Mouse (Mus musculus): ENCODE data around the gene H2afz. TPM values are rescaled to one million over a fixed set of nuclear protein-coding genes. Genes with fewer than 3 reads are reported as not detected.
A peak's percentile ranks its signal among the peaks of the same experiment; 100 is the strongest.

The H2afz gene
- polyA plus RNA-seq, 1 experiment from 2014 or later = 3,095 TPM

DNA sequence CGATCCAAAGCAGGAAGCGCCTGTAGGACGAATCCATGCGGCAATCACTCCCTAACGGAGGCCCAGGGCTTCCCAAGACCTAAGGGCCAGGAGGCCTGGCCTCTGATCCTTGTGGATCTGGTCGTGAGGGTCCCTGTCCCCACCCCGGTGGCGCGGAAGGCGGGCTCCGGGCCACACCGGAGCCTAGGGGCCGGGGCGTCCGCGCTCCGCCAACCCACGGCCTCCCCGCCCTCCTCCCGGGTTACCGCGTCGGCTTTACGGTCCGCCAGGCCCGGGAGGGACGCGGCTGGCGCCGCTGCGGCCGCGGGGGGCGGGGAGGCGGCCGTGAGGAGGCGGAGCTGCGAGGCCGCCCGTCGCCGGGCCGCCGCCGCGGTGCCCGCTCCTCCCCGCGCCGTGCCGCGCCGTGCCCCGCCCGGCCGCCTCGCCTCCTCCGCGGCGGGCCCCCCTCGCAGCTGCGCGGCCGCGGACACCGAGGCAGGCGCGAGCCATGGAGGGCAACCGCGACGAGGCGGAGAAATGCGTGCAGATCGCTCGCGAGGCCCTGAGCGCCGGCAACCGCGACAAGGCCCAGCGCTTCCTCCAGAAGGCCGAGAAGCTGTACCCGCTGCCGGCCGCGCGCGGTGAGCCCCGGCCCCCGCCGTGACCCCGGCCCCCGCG, 3.3 kb downstream of the H2afz start, which contains the start of gene Dnajb14:
Dnajb14 (plus strand) TSS at position 239 of the 657 bp plus-strand sequence.
- WGBS = 3% methylated on average over 94 of the region's 94 CpGs
- DNase-seq (ENCODE audit: low spot score) = peak; percentile 78
- Histone ChIP-seq H3K27ac (peak within 1 kb of the TSS; percentile 97), H3K27me3 (ENCODE audit: insufficient read depth, poor library complexity, severe bottlenecking) (no peaks in the 10 kb centered on the region), H3K36me3 (peaks cover 11% of the 10 kb centered on the region), H3K9me3 (no peaks in the 10 kb centered on the region), H3K4me1 (replicated peaks) (peaks cover 33% of the 10 kb centered on the region), H3K4me3 (peak within 1 kb of the TSS; percentile 80)

DNA sequence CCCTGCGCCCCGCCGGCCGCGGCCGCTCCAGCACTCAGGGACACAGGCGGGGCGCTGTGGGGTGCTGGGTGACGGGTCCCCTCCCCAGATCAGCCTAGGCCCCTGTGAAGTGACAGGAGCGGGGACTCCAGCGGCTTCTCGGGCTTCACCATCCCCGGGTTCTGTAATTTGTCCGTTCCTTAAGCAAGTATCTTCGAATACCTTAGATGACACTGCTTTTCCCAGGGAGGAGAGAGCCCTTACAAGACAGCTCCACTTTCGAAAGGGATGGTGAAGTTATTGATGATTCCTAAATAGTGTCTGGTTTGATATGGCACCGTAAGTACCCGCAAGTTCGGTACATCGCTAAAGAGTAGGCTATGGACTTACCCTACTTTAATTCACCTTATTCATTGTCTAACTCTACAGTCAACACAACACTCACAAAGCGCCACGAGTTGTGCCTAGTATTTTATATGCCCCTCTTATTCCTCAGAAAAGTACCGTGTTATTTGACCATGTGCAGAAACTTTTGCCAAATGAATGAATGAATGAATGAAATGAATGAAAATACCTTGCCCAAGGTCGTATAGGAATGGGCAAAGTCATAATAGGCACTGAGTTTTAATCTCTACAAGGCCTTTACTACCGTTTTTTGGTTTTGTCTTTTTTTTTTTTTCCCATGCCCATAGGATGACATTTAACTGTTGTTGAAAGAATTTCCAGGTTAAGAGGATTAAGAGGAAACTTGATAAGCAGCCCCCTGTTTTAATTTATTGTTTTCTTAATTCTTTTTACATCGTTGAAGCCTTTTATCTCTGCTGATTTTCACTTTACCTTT, 4.0 kb downstream of the H2afz start:
- H3K27ac ChIP-seq = peak overlapping the region; percentile 97
- no peaks in the 10 kb centered on the region for H3K9me3 ChIP-seq
- DNase-seq (ENCODE audit: low spot score) = no peak
- H3K4me1 ChIP-seq (replicated peaks) = peaks cover 33% of the 10 kb centered on the region
- no peaks in the 10 kb centered on the region for H3K27me3 ChIP-seq (ENCODE audit: insufficient read depth, poor library complexity, severe bottlenecking)
- peaks cover 11% of the 10 kb centered on the region for H3K36me3 ChIP-seq
- 5% methylated on average over 26 of the region's 26 CpGs for WGBS
- H3K4me3 ChIP-seq = peak overlapping the region; percentile 80

DNA sequence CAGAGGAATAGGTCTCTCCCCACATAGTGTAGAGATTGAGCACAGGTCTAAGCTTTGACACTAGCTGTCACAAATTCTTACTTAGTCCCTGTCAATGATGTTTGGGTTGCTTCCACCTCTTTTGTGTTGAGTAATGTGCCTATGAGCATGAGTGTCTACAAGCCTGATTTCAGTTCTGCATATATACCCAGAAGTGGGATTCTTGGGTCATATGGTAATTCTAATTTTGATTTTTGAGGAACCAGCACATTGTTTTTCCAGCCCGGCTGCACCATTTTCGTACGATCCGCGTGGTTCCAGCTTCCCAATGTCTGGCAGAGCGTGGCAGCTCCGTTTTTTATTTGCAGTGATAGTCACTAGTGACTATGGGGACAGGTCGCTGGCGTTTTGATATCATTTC, 5.1 kb downstream of the H2afz start:
- H3K27me3 ChIP-seq (ENCODE audit: insufficient read depth, poor library complexity, severe bottlenecking) = no peaks in the 10 kb centered on the region
- H3K27ac ChIP-seq = no peak overlapping the region
- H3K4me3 ChIP-seq = no peak overlapping the region
- H3K9me3 ChIP-seq = no peaks in the 10 kb centered on the region
- WGBS = 93% methylated on average over 9 of the region's 9 CpGs
- no peak for DNase-seq (ENCODE audit: low spot score)
- peaks cover 27% of the 10 kb centered on the region for H3K4me1 ChIP-seq (replicated peaks)
- H3K36me3 ChIP-seq = peaks cover 16% of the 10 kb centered on the region

DNA sequence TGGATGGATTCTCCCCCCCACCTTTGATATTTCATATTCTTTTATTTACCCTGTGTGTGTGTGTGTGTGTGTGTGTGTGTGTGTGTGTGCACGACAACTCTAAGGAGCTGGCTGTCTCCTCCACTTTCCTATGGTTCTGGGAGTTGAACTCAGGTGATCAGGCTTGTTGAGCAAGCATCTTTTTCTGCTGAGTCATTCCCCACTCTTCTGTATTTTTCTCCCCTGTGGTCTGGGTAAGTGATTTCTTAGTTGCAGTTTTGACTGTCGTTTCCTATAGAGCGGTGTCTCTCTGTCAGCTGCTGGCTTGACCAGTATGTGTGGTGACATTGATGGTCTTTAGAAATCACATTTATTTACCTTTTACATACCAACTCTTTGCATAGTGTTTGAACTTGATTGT, 15.0 kb downstream of the H2afz start:
- H3K9me3 ChIP-seq = 0 out of 2 replicates have a peak, but pooled peaks cover 3% of the 10 kb centered on the region
- peaks cover 13% of the 10 kb centered on the region for H3K36me3 ChIP-seq
- 86% methylated on average over 3 of the region's 3 CpGs for WGBS
- H3K27me3 ChIP-seq (ENCODE audit: insufficient read depth, poor library complexity, severe bottlenecking) = no peaks in the 10 kb centered on the region
- no peak for DNase-seq (ENCODE audit: low spot score)
- no peaks in the 10 kb centered on the region for H3K4me1 ChIP-seq (replicated peaks)
- H3K27ac ChIP-seq = no peak overlapping the region
- H3K4me3 ChIP-seq = no peak overlapping the region

DNA sequence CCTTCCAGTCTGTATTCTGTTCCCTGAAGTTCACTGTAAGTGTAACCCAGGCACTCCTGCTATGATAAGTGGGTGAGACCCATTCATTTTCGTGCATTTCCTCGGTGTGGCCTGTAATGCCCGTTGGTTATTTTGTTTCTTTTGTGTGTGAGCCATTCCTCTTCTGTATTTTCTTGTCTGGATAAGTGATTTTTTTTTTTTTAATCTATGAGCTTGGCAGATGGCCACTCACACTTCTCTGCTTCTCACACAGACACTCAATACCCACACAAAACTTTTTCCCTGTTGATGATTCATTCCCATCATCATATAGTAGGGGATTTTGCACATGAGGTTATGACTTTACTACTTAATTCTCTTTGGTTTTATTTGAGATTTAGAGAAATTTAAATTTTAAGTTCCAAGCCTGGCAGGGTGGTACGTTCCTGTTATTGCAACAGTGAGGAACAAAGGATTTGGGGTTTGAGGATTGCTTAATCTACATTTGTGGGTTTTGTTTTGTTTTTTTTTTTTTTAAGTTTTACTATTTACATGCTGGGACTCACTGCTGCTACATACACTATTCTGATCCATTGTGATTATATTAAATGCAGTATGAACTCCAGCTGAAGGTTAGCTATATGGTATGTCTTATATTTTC, 15.9 kb downstream of the H2afz start:
- Histone ChIP-seq H3K27me3 (ENCODE audit: insufficient read depth, poor library complexity, severe bottlenecking) (no peaks in the 10 kb centered on the region), H3K9me3 (0 out of 2 replicates have a peak, but pooled peaks cover 3% of the 10 kb centered on the region), H3K27ac (no peak overlapping the region), H3K4me3 (no peak overlapping the region), H3K4me1 (replicated peaks) (no peaks in the 10 kb centered on the region), H3K36me3 (peaks cover 12% of the 10 kb centered on the region)
- DNase-seq (ENCODE audit: low spot score) = no peak
- WGBS = 90% methylated on average over 4 of the region's 4 CpGs

DNA sequence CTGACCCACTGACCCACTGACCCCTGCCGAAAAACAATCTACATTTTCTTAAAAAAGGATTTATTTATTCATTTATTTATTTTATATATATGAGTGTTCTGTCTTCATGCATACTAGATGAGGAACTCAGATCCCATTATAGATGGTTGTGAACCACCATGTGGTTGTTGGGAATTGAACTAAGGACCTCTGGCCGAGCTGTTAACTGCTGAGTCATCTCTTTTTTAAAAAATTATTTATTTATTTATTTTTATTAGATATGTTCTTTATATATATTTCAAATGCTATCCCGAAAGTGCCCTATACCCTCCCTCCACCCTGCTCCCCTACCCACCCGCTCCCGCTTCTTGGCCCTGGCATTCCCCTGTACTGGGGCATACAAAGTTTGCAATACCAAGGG, 16.8 kb downstream of the H2afz start:
- H3K36me3 ChIP-seq = peaks cover 9% of the 10 kb centered on the region
- no peak overlapping the region for H3K27ac ChIP-seq
- no peaks in the 10 kb centered on the region for H3K27me3 ChIP-seq (ENCODE audit: insufficient read depth, poor library complexity, severe bottlenecking)
- no peak for DNase-seq (ENCODE audit: low spot score)
- 94% methylated on average over 5 of the region's 5 CpGs for WGBS
- no peaks in the 10 kb centered on the region for H3K4me1 ChIP-seq (replicated peaks)
- 0 out of 2 replicates have a peak, but pooled peaks cover 3% of the 10 kb centered on the region for H3K9me3 ChIP-seq
- no peak overlapping the region for H3K4me3 ChIP-seq

DNA sequence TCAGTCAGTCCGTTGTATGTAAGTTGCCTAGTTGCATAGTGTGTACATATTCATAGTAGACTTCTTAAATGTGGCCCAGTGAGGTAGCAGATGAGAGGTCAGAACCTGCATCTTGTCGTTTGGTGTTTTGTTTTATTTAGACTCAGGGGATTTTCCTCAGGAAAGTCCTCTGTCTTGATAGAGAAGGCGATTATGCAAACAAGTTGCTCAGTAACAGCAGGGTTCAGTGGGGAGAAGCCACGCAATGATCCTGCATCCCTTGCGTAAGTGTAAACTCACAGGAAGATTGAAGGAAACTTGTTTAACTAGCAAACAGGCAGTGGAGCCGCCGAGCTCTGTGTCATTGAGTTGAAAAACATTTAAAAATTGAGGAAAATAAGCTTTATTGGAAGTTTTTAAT, 23.7 kb downstream of the H2afz start:
- Histone ChIP-seq H3K4me1 (replicated peaks) (no peaks in the 10 kb centered on the region), H3K4me3 (no peak overlapping the region), H3K36me3 (peaks cover 17% of the 10 kb centered on the region), H3K27me3 (ENCODE audit: insufficient read depth, poor library complexity, severe bottlenecking) (no peaks in the 10 kb centered on the region), H3K9me3 (no peaks in the 10 kb centered on the region), H3K27ac (no peak overlapping the region)
- WGBS = 71% methylated on average over 7 of the region's 7 CpGs
- no peak for DNase-seq (ENCODE audit: low spot score)

DNA sequence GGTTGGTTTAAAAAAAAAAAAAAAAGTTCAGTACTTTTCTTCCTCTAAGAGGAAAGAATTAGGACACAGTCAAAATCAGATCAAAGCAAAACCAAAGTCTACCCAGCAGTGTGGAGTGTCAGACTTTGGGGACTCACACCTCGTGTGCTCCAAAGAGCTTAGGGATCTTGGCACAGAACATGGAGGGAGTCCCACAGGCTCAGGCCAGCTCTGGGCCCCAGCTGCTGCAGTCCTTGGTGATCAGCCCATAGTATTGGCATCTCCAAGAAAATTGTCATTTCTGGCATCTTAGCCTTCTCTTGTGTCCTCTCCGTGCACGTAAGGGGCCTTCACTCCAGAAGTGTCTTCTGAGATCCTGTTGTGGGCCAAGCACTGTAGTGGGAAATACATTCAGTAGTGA, 26.8 kb downstream of the H2afz start:
- no peak for DNase-seq (ENCODE audit: low spot score)
- no peaks in the 10 kb centered on the region for H3K27me3 ChIP-seq (ENCODE audit: insufficient read depth, poor library complexity, severe bottlenecking)
- peaks cover 37% of the 10 kb centered on the region for H3K36me3 ChIP-seq
- 0 out of 2 replicates have a peak, but pooled peaks cover 4% of the 10 kb centered on the region for H3K9me3 ChIP-seq
- no peak overlapping the region for H3K4me3 ChIP-seq
- WGBS = 80% methylated on average over 3 of the region's 3 CpGs
- no peaks in the 10 kb centered on the region for H3K4me1 ChIP-seq (replicated peaks)
- no peak overlapping the region for H3K27ac ChIP-seq

DNA sequence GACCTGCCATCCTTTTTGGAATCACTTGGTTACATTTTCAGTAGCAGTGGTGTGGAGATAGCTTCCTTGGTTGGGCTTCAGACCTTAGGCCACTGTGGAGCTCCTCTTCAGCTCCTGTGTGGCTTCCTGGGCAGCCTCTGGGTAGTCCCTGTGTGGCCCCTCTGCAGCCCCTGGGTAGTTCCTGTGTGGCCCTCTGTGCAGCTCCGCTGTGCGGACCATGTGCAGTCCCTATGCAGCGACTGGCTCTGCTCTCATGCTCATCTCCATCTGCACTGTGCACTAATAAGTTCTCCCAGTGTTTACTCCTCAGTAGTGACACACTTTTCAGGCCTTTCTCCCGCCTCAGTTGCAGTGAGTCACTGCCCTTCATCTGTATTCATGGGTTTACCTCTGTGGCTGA, 27.8 kb downstream of the H2afz start:
- 93% methylated on average over 4 of the region's 4 CpGs for WGBS
- H3K9me3 ChIP-seq = 0 out of 2 replicates have a peak, but pooled peaks cover 4% of the 10 kb centered on the region
- H3K27me3 ChIP-seq (ENCODE audit: insufficient read depth, poor library complexity, severe bottlenecking) = no peaks in the 10 kb centered on the region
- H3K4me1 ChIP-seq (replicated peaks) = no peaks in the 10 kb centered on the region
- no peak overlapping the region for H3K27ac ChIP-seq
- no peak for DNase-seq (ENCODE audit: low spot score)
- peaks cover 37% of the 10 kb centered on the region for H3K36me3 ChIP-seq
- H3K4me3 ChIP-seq = no peak overlapping the region

DNA sequence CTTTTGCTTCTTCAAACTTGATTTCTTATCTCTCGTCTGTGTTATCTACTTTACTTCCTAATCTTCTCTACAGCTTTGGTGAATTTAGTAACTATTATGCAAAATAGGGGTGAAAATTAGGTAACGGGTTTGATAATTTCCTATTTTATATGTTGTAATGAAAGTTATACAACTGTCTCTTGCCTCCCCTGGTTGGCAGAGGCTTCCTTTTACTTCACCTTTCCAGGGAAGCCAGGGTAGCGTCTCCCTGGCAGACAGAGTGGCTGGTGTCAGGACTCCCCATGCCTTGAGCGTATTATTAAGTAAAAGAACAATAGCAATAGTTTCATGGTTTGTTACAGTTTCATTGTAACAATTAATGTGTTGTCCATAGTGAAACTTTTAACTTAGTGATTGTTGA, 29.5 kb downstream of the H2afz start:
- H3K36me3 ChIP-seq = peaks cover 42% of the 10 kb centered on the region
- 0 out of 2 replicates have a peak, but pooled peaks cover 4% of the 10 kb centered on the region for H3K9me3 ChIP-seq
- no peak overlapping the region for H3K27ac ChIP-seq
- H3K27me3 ChIP-seq (ENCODE audit: insufficient read depth, poor library complexity, severe bottlenecking) = no peaks in the 10 kb centered on the region
- WGBS = 87% methylated on average over 4 of the region's 4 CpGs
- no peak overlapping the region for H3K4me3 ChIP-seq
- H3K4me1 ChIP-seq (replicated peaks) = no peaks in the 10 kb centered on the region
- DNase-seq (ENCODE audit: low spot score) = no peak

DNA sequence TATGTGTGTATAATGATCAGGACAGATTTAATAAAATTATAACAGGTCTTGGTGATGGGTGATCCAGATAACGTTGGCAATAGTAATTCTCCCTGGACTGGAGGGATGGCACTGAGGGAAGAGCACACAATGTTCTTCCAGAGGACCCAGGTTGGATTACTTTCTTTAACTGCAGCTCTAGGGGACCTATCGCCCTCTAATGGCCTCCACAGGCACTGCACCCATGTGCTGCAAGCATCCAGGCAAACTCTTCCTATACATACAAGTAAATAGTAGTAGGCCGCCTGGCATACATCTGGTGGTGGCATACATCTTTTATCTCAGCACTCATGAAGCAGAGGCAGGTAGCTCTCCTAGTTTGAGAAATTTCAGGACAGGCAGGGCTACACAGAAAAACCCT, 30.9 kb downstream of the H2afz start:
- no peak for DNase-seq (ENCODE audit: low spot score)
- peaks cover 29% of the 10 kb centered on the region for H3K36me3 ChIP-seq
- H3K4me3 ChIP-seq = no peak overlapping the region
- H3K27ac ChIP-seq = no peak overlapping the region
- 0 out of 2 replicates have a peak, but pooled peaks cover 4% of the 10 kb centered on the region for H3K9me3 ChIP-seq
- no peaks in the 10 kb centered on the region for H3K4me1 ChIP-seq (replicated peaks)
- WGBS = 91% methylated on average over 3 of the region's 3 CpGs
- no peaks in the 10 kb centered on the region for H3K27me3 ChIP-seq (ENCODE audit: insufficient read depth, poor library complexity, severe bottlenecking)

DNA sequence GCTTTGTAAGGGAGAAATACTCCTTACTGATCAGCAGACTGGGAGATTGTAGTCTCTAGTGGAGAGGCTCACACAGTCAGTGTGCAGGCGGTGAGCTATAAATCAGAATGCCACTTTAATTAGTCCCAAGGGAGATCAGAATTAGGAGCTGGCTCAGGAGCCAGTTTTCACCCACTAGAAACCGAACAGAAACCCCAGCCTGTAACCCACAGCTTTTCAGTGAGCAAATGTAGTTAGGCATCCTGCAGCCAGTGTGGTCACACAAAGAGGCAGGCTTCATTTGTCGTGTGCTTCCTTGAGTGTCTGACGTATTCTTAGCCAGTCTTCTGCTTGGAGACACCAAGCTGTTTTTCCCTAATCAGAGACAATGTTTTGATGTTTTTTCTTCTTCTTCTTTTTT, 32.1 kb downstream of the H2afz start:
- Histone ChIP-seq H3K9me3 (0 out of 2 replicates have a peak, but pooled peaks cover 4% of the 10 kb centered on the region), H3K36me3 (peaks cover 27% of the 10 kb centered on the region), H3K4me3 (no peak overlapping the region), H3K27ac (no peak overlapping the region), H3K27me3 (ENCODE audit: insufficient read depth, poor library complexity, severe bottlenecking) (no peaks in the 10 kb centered on the region), H3K4me1 (replicated peaks) (no peaks in the 10 kb centered on the region)
- DNase-seq (ENCODE audit: low spot score) = no peak
- 91% methylated on average over 4 of the region's 4 CpGs for WGBS

DNA sequence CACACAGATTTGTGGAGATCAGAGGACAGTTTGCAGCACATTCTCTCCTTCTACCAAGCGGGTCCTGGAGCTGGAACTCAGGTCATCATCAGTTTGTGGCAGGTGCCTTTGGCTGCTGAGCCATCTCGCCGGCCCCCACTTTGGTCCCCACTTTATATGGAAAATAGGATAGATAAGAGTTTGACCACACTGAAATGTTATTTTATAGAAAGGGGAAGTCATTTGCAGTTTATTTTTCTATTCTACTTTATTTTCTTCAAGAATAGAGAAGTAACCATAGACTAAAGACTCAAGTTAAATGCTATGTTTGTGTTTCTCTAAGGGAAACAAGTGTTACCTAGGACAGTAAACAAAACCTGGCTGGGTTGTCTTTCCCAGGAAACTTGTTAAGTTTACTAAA, 32.6 kb downstream of the H2afz start:
- no peak for DNase-seq (ENCODE audit: low spot score)
- H3K4me1 ChIP-seq (replicated peaks) = no peaks in the 10 kb centered on the region
- 92% methylated on average over 3 of the region's 3 CpGs for WGBS
- H3K4me3 ChIP-seq = no peak overlapping the region
- no peaks in the 10 kb centered on the region for H3K27me3 ChIP-seq (ENCODE audit: insufficient read depth, poor library complexity, severe bottlenecking)
- peaks cover 27% of the 10 kb centered on the region for H3K36me3 ChIP-seq
- 0 out of 2 replicates have a peak, but pooled peaks cover 4% of the 10 kb centered on the region for H3K9me3 ChIP-seq
- H3K27ac ChIP-seq = no peak overlapping the region

All from hindbrain, embryonic 10.5 days (tissue).